Mouse (Mus musculus) erythroblast, embryonic 14.5 days (primary cell): ENCODE data around the gene Apol9b.
"Not testable (repeated sequence)": the region's sequence is repeated elsewhere in the genome, so short reads cannot be mapped to it uniquely, and the experiment has no call there.

ENCODE experiments used
- GATA1 ChIP-seq: IDR thresholded peaks from 2 replicates; pipeline ENCODE4 v1.6.1; 2012; ENCODE audit warnings: low read length, inconsistent platforms, mixed read lengths
- TAL1 ChIP-seq: IDR thresholded peaks from 3 replicates; pipeline ENCODE4 v1.6.1; 2012; ENCODE audit warnings: low read length, inconsistent platforms, mixed read lengths

DNA sequence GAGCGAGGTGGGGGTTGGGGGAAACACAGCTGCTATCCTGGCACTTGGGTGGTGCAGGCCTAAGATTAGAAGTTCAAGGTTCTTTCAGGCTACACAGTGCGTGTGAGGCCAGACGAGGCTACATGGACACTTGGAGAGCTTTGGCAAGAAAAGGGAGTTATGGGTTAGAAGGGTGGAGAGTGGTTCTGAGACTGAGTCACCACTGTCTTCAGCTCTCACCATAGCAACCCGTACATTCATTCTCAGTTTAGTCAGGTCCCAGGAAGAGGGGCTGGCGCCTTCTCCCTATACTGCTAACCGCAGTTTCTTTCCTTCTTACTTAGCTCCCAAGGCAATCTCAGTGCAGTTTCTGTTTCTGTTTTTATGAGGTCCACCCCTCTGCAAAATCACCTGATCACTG, 12.7 kb downstream of the Apol9b start:
- TF ChIP-seq GATA1, TAL1: not testable (repeated sequence)
